Mouse (Mus musculus) heart, postnatal 0 days (tissue): ENCODE data around the gene Fam20a. TPM values are rescaled to one million over a fixed set of nuclear protein-coding genes. Genes with fewer than 3 reads are reported as not detected.
"Not testable (repeated sequence)": the region's sequence is repeated elsewhere in the genome, so short reads cannot be mapped to it uniquely, and the experiment has no call there.

Experiments
- ATAC-seq: fragments of 200-750 bp; cut with Nextera tagmentation; 2 replicates; pipeline ENCODE4 v1.8.0; 2017; ENCODE audit warnings: low read depth, moderate number of reproducible peaks, moderate library complexity; ENCODE audit not compliant: insufficient read depth
- DNase-seq: peaks from one replicate; pipeline ENCODE4 v3.0.0-alpha.2; 2016; ENCODE audit warnings: low spot score
- H3K27ac ChIP-seq: fragments of 300-500 bp; sonication (generic); 2 replicates; pipeline ENCODE4 v1.5.1; 2014; ENCODE audit warnings: low read depth, mild to moderate bottlenecking
- H3K27me3 ChIP-seq: fragments of 300-500 bp; sonication (generic); 2 replicates; pipeline ENCODE4 v1.6.1; 2014; ENCODE audit warnings: low read length, mixed read lengths; ENCODE audit not compliant: control insufficient read depth, insufficient read depth
- H3K36me3 ChIP-seq: fragments of 300-500 bp; sonication (generic); replicated peaks from 2 replicates; pipeline ENCODE4 v1.6.1; 2014; ENCODE audit warnings: low read length, mixed read lengths; ENCODE audit not compliant: control insufficient read depth, insufficient read depth
- H3K4me1 ChIP-seq: fragments of 300-500 bp; sonication (generic); 2 replicates; pipeline ENCODE4 v1.6.1; 2014; ENCODE audit warnings: antibody characterized with exemption; ENCODE audit not compliant: control insufficient read depth, insufficient read depth
- H3K4me2 ChIP-seq: fragments of 300-500 bp; sonication (generic); 2 replicates; pipeline ENCODE4 v1.6.1; 2014; ENCODE audit warnings: low read depth, mild to moderate bottlenecking, low read length, moderate library complexity
- H3K4me3 ChIP-seq: fragments of 300-500 bp; sonication (generic); 2 replicates; pipeline ENCODE4 v1.5.1; 2014; ENCODE audit warnings: low read depth, low read length
- H3K9ac ChIP-seq: fragments of 300-500 bp; sonication (generic); replicated peaks from 2 replicates; pipeline ENCODE4 v1.6.1; 2014; ENCODE audit warnings: low read depth, low read length, mixed read lengths
- H3K9me3 ChIP-seq: fragments of 300-500 bp; sonication (generic); replicated peaks from 2 replicates; pipeline ENCODE4 v1.6.1; 2016; ENCODE audit warnings: low read length; ENCODE audit not compliant: control insufficient read depth
- CTCF ChIP-seq: IDR thresholded peaks from 2 replicates; pipeline ENCODE4 v1.5.1; 2016; ENCODE audit warnings: antibody characterized with exemption, control low read depth, low read depth
- EP300 ChIP-seq: IDR thresholded peaks from 2 replicates; pipeline ENCODE4 v1.6.1; 2016; ENCODE audit warnings: antibody characterized with exemption, low read depth
- WGBS: fragments of 180-500 bp; shearing (Covaris S2); extraction: QIAGEN DNeasy Blood & Tissue Kit; methylation state at CpG from one replicate; pipeline ENCODE4 v1.1.7; 2014; 5-methylcytosine and 5-hydroxymethylcytosine counted together
- polyA plus RNA-seq: library from polyadenylated mRNA; unstranded; fragments of >200 nt; fragmentation: Nextera tagmentation; extraction: Ambion mirVana; gene quantifications from 2 replicates; pipeline ENCODE4 v1.2.1, GENCODE M21; 2015
- total RNA-seq: library from RNA; depleted of rRNA; stranded (reverse); fragments of >200 nt; gene quantifications from 2 replicates; pipeline ENCODE4 v1.2.3, GENCODE M21; 2014; ENCODE audit warnings: low replicate concordance

The Fam20a gene
- total and polyA plus RNA-seq, 2 experiments from 2014 or later = 3.0 to 6.8 TPM

DNA sequence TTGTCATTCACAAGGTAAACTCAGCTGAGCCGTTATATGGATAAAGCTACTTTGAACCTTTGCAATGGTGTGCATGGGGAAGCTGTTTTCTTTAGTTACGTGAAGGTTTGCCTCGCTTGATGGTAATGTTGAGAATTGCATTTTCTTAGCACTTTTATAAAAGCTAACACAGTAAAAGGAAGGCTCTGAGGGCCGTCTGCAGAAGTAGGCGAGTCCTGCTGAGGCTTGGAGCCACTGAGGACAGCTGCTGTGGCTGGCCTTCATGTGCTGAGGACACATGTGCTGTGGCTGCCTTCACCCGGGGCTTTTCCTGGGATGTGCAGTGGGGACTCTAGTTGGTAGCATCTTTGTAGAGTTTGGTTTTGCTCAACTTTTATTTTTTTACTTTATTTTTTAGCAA lies 56.7 kb downstream of the Fam20a start:
- Histone ChIP-seq H3K9ac (no peak overlapping the region), H3K9me3 (no peaks in the 10 kb centered on the region), H3K36me3 (peaks cover 90% of the 10 kb centered on the region), H3K27ac (no peak overlapping the region), H3K4me1 (no peaks in the 10 kb centered on the region), H3K4me2 (no peak overlapping the region), H3K27me3 (no peaks in the 10 kb centered on the region), H3K4me3 (no peak overlapping the region)
- no peak for TF ChIP-seq CTCF
- TF ChIP-seq EP300 = no peak
- no peak for ATAC-seq
- DNase-seq = no peak
- 80% methylated on average over 6 of the region's 6 CpGs for WGBS

DNA sequence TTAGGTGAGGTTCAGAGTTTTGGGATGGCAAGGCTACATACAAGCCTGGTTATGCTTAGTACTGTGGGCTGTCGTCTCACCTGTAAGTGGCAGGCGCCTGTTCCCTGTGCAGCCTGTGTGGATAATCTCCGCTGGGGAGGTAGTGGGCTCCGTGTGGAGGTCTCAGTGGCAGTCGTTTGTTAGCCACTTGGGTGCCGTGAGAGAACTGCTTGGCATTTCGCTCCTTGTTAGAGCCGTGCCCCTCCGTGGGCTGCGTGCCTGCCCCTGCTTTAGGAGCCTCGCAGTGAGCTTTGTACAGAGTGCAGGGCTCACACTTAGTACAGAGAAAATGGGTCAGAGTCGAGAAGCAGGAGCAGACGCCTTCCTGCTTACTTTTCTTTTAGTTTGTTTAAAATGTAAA lies 57.8 kb downstream of the Fam20a start:
- ATAC-seq (no peak), DNase-seq (no peak)
- H3K27me3 ChIP-seq = no peaks in the 10 kb centered on the region
- H3K9ac ChIP-seq = no peak overlapping the region
- H3K4me2 ChIP-seq = no peak overlapping the region
- H3K36me3 ChIP-seq = peaks cover 89% of the 10 kb centered on the region
- no peaks in the 10 kb centered on the region for H3K4me1 ChIP-seq
- H3K4me3 ChIP-seq = no peak overlapping the region
- 78% methylated on average over 13 of the region's 13 CpGs for WGBS
- TF ChIP-seq EP300 = no peak
- TF ChIP-seq CTCF = no peak
- no peak overlapping the region for H3K27ac ChIP-seq
- no peaks in the 10 kb centered on the region for H3K9me3 ChIP-seq

- not testable (repeated sequence) for H3K4me3 ChIP-seq, H3K9me3 ChIP-seq, H3K27me3 ChIP-seq, H3K4me1 ChIP-seq, DNase-seq, H3K27ac ChIP-seq, H3K4me2 ChIP-seq, H3K9ac ChIP-seq, ATAC-seq
- 89% methylated on average over 8 of the region's 8 CpGs for WGBS
- H3K36me3 ChIP-seq = peaks cover 81% of the 10 kb centered on the region
Observed at GRCm38 (mm10) chr11:109660526-109660925, 61.6 kb downstream of the Fam20a start.

GRCm38 (mm10) chr11:109656232-109656631 lies 65.8 kb downstream of the Fam20a start:
- H3K4me1 ChIP-seq = peaks cover 14% of the 10 kb centered on the region; the same call in 1 of the 2 replicates

DNA sequence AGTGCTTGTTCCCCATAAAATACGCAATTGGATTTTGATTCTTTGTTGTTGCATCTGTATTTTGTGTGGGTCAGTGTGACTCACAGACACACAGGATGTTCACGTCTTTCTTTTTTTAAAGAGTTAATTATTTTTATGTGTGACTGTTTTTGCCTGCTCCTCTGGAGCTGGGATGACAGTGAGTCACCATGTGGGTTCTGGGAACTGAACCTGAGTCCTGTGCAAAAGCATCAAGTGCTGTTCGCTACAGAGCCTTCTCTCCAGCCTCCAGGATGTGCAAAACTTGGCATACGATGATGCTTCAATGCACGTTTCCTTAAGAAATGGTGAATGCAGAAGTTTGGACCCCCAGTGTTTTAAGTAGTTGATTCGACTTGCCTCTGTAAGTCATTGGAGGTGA lies 67.5 kb downstream of the Fam20a start:
- Histone ChIP-seq H3K9me3 (no peaks in the 10 kb centered on the region), H3K27me3 (no peaks in the 10 kb centered on the region), H3K4me2 (no peak overlapping the region), H3K9ac (no peak overlapping the region), H3K4me3 (no peak overlapping the region), H3K4me1 (peaks cover 17% of the 10 kb centered on the region), H3K27ac (no peak overlapping the region), H3K36me3 (peaks cover 41% of the 10 kb centered on the region)
- 74% methylated on average over 6 of the region's 6 CpGs for WGBS
- DNase-seq = no peak
- TF ChIP-seq EP300 (no peak), CTCF (no peak)
- ATAC-seq = no peak

More at GRCm38 (mm10) chr11:109656232-109656631, 65.8 kb downstream of the Fam20a start:
- no peak for TF ChIP-seq CTCF
- no peak for TF ChIP-seq EP300
- peaks cover 57% of the 10 kb centered on the region for H3K36me3 ChIP-seq
- WGBS = 69% methylated on average over 7 of the region's 7 CpGs
- no peak overlapping the region for H3K9ac ChIP-seq
- H3K27me3 ChIP-seq = no peaks in the 10 kb centered on the region
- ATAC-seq (no peak), DNase-seq (no peak)
- no peak overlapping the region for H3K4me2 ChIP-seq
- no peak overlapping the region for H3K4me3 ChIP-seq
- H3K9me3 ChIP-seq = no peaks in the 10 kb centered on the region
- no peak overlapping the region for H3K27ac ChIP-seq

GRCm38 (mm10) chr11:109653201-109653600 lies 68.9 kb downstream of the Fam20a start:
- peaks cover 36% of the 10 kb centered on the region for H3K36me3 ChIP-seq
- WGBS = 35% methylated on average over 8 of the region's 8 CpGs
- H3K4me2 ChIP-seq = peak overlapping the region; percentile 66
- H3K27ac ChIP-seq = peak overlapping the region; percentile 99
- ATAC-seq (no peak), DNase-seq (no peak)
- H3K9me3 ChIP-seq = no peaks in the 10 kb centered on the region
- H3K4me1 ChIP-seq = peaks cover 22% of the 10 kb centered on the region
- no peaks in the 10 kb centered on the region for H3K27me3 ChIP-seq
- TF ChIP-seq CTCF = no peak
- TF ChIP-seq EP300 = no peak
- peak overlapping the region; percentile 88 for H3K4me3 ChIP-seq
- H3K9ac ChIP-seq = 0 out of 2 replicates have a peak overlapping the region, but pooled peaks have one; percentile 13
